In the genomic region with DNA sequence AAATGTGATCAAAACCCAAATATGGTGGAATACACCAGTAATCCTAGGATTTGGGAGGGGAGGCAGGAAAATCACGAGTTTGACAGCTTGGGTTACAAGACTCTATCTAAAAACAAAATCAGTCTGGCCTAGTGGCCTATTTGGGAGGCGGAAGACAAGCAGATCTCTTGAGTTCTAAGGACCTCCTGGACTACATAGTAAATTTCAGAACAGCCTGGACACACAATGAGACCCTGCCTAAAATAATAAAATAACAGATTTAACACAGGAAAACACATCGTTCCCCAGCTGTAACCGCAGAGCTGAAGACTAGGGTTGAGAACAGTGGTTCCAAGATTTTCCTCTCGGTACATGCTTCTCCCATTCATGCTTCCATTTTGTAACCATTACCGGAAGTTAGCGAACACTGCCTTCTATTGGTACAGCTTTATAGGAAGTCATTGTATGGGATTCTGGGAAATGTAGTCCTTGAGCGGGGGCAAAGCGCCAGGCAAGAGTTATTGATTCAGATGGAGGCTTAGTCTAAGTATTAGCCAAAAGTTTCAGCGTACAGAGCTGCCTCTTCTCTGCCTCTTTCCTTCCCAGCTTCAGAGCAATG, we compare ENCODE assay signal across 1 mouse cellular context.
A peak's percentile ranks its signal among the peaks of the same experiment; 100 is the strongest.
TF ChIP-seq lines count a peak whose summit lies in the region.

No protein-coding gene starts in this region.

TF ChIP-seq in CH12.LX, 34 proteins besides CTCF, POLR2A, EP300 and RAD21:
- no peak for TF ChIP-seq POLR2AphosphoS2 (IDR thresholded peaks at IDR 0.05; ENCODE audit: low read depth, low read length)
- TF ChIP-seq TBP (conservative IDR thresholded peaks at IDR 0.05; ENCODE audit: low read depth, low read length) = peak; percentile 50; the same call in 1 of the 2 replicates
- TF ChIP-seq JUN (IDR thresholded peaks at IDR 0.05; ENCODE audit: insufficient read depth, low read depth, low read length) = no peak
- no peak for TF ChIP-seq MAZ (IDR thresholded peaks at IDR 0.05; ENCODE audit: low read depth, low read length)
- no peak for TF ChIP-seq BHLHE40 (IDR thresholded peaks at IDR 0.05; ENCODE audit: low read depth, low read length)
- TF ChIP-seq KAT2A (IDR thresholded peaks at IDR 0.05; ENCODE audit: insufficient replicate concordance, low read length) = peak; percentile 34; the same call in 1 of the 2 replicates
- TF ChIP-seq RCOR1 (conservative IDR thresholded peaks at IDR 0.05; ENCODE audit: low read depth, low read length) = no peak
- no peak for TF ChIP-seq MEF2A (IDR thresholded peaks at IDR 0.05; ENCODE audit: borderline replicate concordance, low read depth, low read length)
- TF ChIP-seq JUND (conservative IDR thresholded peaks at IDR 0.05; ENCODE audit: low read depth, low read length) = no peak
- TF ChIP-seq MXI1 (IDR thresholded peaks at IDR 0.05; ENCODE audit: low read depth, low read length) = no peak
- TF ChIP-seq HCFC1 (IDR thresholded peaks at IDR 0.05; ENCODE audit: low read depth, low read length) = peak; percentile 88
- TF ChIP-seq ELF1 (IDR thresholded peaks at IDR 0.05; ENCODE audit: low read depth, low read length) = peak; percentile 38; the same call in 1 of the 2 replicates
- no peak for TF ChIP-seq ZKSCAN1 (IDR thresholded peaks at IDR 0.05; ENCODE audit: borderline replicate concordance, low read depth, low read length)
- no peak for TF ChIP-seq USF2 (conservative IDR thresholded peaks at IDR 0.05; ENCODE audit: low read depth, low read length)
- no peak for TF ChIP-seq IRF4 (IDR thresholded peaks at IDR 0.05; ENCODE audit: low read depth, low read length)
